Mouse (Mus musculus): Measurements from ENCODE around the gene Krtap4-1.
"Not testable (repeated sequence)": the region's sequence is repeated elsewhere in the genome, so short reads cannot be mapped to it uniquely, and the experiment has no call there.

Gene Krtap4-1

GRCm38 (mm10) chr11:99628138-99628537 is at the start of gene Krtap4-1:
Gene Krtap4-1, minus strand, starts transcription at chr11:99628238.
- no peak for DNase-seq (ENCODE audit: low spot score in 2 of 2)

DNA sequence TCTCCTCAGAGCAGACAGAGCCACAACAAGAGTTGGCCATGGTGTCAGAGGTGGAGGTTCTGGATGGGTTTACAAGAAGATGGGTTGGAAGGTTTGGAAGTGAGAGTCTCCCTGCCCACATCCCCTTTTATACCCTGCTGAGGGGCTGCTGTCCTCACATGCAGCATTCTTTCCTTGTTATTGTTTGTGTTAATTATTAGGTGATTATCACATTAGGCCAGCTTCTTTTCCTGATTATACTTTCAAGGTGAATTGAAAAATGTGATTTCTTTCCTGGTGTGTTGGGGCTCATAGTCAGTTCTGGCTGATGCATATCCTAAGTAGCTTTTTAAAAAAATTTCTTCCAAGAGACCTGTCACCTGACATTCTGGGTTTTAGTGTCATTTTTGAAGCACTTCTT is 37.8 kb upstream of the Krtap4-1 start, which contains the start of gene Krtap4-6:
Krtap4-6 (minus strand) TSS at position 101 of the 400 bp plus-strand sequence.
- DNase-seq (ENCODE audit: low spot score in 2 of 2), result no peak

DNA sequence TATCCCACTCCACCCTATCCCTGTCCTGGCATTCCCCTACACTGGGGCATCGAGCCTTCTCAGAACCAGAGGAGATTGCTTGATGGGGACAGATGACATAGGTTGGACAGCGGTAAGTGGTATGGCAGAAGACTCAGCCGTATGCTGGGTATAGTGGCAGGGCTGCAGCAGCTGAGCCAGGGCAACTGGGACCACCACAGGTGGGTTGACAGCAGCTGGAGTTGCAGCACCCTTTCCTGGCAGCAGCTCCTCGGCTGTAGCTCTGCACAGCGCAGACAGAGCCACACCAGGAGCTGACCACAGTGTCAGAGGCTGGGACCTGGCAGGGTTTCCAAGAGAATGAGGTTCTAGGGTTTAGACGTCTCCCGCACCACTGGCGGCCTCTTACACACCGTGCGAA is 34.8 kb upstream of the Krtap4-1 start:
- no peak for DNase-seq (ENCODE audit: low spot score in 2 of 2)

DNA sequence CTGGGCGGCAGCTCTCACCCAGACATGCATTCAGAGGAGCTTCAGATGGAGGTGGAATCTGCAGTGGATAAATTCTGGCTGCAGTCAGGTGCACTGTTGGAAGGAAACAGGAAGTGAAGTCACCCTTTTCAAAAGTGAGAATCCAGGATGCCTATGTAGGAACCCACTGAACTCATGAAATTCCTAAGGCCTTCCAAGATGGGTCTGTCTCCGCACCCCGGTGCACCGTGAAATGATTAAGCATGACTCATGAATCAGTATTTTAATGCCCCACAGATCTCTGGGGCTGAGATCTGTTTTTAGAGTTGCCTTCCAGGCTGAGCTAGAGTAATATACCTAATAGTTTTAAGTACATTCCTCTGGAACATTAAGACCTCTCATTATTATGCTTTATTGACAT is 31.2 kb upstream of the Krtap4-1 start:
- DNase-seq (ENCODE audit: low spot score in 2 of 2), result no peak

- not testable (repeated sequence) for DNase-seq (ENCODE audit: low spot score in 2 of 2)
Observed at GRCm38 (mm10) chr11:99658467-99659010, 30.5 kb upstream of the Krtap4-1 start, which contains the start of gene Gm11563. Gene Gm11563, minus strand, starts transcription at chr11:99658960.

GRCm38 (mm10) chr11:99657051-99657450 is 29.0 kb upstream of the Krtap4-1 start:
- DNase-seq (ENCODE audit: low spot score in 2 of 2), result no peak

DNA sequence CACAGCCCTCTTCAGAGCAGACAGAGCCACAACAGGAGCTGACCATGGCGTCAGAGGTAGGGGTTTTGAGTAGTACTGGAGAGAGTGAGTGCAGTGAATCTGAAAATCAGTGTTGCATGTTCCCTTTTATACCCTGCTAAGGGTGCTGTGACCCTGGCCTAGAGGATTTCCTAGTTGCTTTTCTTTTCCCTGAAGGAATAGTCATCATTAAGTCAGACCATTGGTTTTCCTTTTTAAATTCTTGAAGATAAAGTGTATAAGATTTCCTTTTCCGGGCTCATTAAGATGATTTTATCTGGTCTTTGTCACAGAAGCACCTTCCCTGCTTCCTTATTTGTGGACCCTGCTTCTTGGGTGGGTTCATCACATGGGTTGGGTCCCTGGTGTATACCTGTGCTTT is 22.1 kb upstream of the Krtap4-1 start, which contains the start of gene Gm11555:
Gm11555 (minus strand) TSS at position 101 of the 400 bp plus-strand sequence.
- no peak for DNase-seq (ENCODE audit: low spot score in 2 of 2)

DNA sequence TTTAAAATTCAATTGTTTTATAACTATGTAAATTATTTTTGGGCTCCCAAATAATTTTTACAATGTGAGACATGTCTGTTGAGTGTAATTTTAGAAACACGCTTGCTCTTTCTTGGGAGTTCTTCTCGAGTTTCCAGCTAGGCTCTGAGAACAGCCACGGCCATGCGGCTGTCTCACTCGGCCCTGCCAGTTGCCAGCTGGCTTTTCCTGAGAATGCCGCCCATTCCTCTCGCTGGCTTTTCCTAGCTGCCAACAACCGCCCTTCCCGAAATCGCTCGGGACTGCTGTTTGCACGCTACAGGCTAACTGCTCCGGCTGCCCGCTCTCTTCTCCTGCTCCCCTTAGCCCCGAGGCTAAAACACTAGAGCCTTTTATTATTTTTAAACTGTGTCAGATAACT is 18.4 kb upstream of the Krtap4-1 start:
- no peak for DNase-seq (ENCODE audit: low spot score in 2 of 2)

DNA sequence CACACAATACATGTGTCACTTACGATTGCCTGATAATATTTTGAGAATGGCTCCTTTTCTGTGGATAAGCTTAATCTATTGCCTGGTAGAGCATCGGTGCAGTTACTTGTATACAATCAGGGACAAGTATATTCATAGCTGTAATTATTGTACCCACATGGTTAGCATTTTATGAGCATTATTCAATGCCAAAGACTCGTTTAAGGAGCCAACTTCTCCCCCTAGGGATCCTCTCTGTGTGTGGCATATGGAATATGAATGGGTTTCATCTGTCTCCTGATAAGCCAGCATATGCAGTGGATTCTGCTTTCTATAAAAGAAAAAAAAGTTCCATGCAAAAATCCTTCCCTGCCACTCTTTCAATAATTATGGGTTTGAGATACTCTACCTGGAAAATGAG is 16.3 kb upstream of the Krtap4-1 start:
- DNase-seq (ENCODE audit: low spot score in 2 of 2), result no peak

DNA sequence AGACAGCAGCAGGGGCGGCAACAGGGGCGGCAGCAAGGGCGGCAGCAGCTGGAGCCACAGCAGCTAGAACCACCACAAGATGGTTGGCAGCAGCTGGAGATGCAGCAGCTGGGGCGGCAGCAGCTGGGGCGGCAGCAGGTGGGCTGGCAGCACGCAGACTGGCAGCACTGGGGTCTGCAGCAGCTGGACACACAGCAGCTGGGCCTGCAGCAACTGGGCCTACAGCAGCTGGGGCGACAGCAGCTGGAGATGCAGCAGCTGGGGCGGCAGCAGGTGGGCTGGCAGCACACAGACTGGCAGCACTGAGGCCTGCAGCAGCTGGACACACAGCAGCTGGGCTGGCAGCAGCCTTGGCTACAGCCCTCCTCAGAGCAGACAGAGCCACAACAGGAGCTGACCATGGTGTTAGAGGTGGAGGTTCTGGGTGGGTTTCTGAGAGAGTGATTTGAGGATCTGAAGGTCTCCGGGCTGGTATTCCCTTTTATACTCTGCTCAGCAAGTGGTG is 15.6 kb upstream of the Krtap4-1 start, which contains the start of gene Krtap4-7:
Krtap4-7 (minus strand) TSS at position 455 of the 505 bp plus-strand sequence.
- DNase-seq (ENCODE audit: low spot score in 2 of 2), result not testable (repeated sequence)

GRCm38 (mm10) chr11:99640926-99641325 is 12.9 kb upstream of the Krtap4-1 start:
- DNase-seq (ENCODE audit: low spot score in 2 of 2), result no peak

GRCm38 (mm10) chr11:99637086-99637485 is 9.0 kb upstream of the Krtap4-1 start:
- no peak for DNase-seq (ENCODE audit: low spot score in 2 of 2)

- DNase-seq (ENCODE audit: low spot score in 2 of 2), result no peak
Observed at GRCm38 (mm10) chr11:99634653-99635134, 6.7 kb upstream of the Krtap4-1 start, which contains the start of gene Krtap4-2. Gene Krtap4-2, minus strand, starts transcription at chr11:99635084.

GRCm38 (mm10) chr11:99633293-99633692 is 5.3 kb upstream of the Krtap4-1 start:
- DNase-seq (ENCODE audit: low spot score in 2 of 2), result no peak

GRCm38 (mm10) chr11:99630890-99631289 is 2.9 kb upstream of the Krtap4-1 start:
- no peak for DNase-seq (ENCODE audit: low spot score in 2 of 2)

- no peak for DNase-seq (ENCODE audit: low spot score in 2 of 2)
Observed at GRCm38 (mm10) chr11:99620335-99620734, 7.7 kb downstream of the Krtap4-1 start, which contains the start of gene Gm11562. Gene Gm11562, minus strand, starts transcription at chr11:99620435.

GRCm38 (mm10) chr11:99614796-99615363 is 13.2 kb downstream of the Krtap4-1 start, which contains the start of gene Krtap2-4:
Gene Krtap2-4, minus strand, starts transcription at chr11:99614846.
- no peak for DNase-seq (ENCODE audit: low spot score in 2 of 2)

DNA sequence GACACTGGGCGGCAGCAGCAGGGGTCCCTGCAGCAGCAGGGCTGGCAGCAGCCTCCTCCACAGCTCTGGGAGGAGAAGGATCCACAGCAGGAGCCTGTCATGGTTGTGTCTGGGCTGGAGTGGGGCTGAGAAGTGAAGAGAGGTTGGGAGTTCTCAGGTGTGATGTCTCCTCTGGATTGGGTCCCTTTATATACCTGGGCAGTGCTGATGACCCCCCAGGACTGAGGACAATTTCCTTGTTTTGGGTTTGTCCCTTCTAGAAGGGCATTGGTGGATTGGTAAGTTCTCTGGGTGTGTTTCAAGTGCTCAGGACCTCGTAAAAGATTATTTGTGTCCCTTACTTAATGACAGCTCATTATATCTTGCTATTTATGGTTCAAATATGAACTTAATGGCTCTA is 17.9 kb downstream of the Krtap4-1 start, which contains the start of gene Gm11937:
Gm11937 (minus strand) TSS at position 101 of the 400 bp plus-strand sequence.
- DNase-seq (ENCODE audit: low spot score in 2 of 2), result not testable (repeated sequence)

DNA sequence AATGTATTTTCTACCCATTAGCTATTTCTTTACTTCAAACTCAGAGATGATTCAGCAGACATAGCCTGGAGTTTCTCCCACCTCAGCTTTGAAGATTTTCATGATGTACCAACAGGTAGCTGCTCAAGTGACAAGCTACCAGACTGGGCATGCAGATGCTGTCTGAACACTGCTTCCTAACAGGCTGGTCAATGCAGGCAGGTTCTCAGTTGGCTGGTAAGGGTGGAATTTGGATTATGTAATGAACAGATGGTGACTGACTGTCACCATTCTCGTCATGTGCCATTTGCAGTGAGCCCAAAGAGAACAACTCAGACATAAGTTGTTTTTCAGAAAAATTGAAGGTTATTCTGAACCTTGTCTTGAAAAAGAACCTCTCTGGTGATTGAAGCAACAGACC is 18.9 kb downstream of the Krtap4-1 start:
- peak; percentile 5 to 10 for DNase-seq (ENCODE audit: low spot score in 2 of 2)

GRCm38 (mm10) chr11:99603208-99603607 is 24.8 kb downstream of the Krtap4-1 start, which contains the start of gene Gm11938:
Gene Gm11938, minus strand, starts transcription at chr11:99603308.
- not testable (repeated sequence) for DNase-seq (ENCODE audit: low spot score in 2 of 2)

DNA sequence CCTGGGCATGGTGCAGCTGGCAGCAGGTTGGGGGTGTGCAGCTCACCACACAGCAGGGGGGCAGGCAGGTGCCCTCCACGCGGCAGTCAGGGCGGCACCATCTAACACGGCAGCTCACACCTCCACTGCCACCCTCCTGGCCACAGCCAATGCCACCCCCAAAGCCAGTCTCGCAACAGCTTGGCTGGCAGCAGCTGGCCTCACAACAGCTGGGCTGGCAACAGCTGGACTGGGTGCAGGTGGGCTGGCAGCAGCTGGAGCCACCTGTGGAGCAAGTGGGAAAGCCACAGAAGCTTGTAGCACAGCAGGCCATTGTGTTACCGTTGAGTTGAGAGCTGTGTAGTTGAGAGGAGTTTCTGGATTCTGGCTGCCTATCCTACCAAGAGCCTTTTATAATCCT is 30.3 kb downstream of the Krtap4-1 start, which contains the start of gene Krtap9-3:
Krtap9-3 (minus strand) TSS at position 364 of the 400 bp plus-strand sequence.
- not testable (repeated sequence) for DNase-seq (ENCODE audit: low spot score in 2 of 2)

GRCm38 (mm10) chr11:99590981-99591380 is 37.1 kb downstream of the Krtap4-1 start, which contains the start of gene Krtap1-3:
Gene Krtap1-3, minus strand, starts transcription at chr11:99591339.
- DNase-seq (ENCODE audit: low spot score in 2 of 2), result no peak
